Mouse (Mus musculus) thymus, postnatal 4 days (tissue): ENCODE data around the gene Lins1.

Source experiments
- DNase-seq: peaks from one replicate; pipeline ENCODE4 v3.0.0; 2021

Lins1 gene

GRCm38 (mm10) chr7:66733882-66734281 is 44.2 kb downstream of the Lins1 start:
- no peak for DNase-seq

GRCm38 (mm10) chr7:66734466-66734865 is 44.8 kb downstream of the Lins1 start:
- DNase-seq, result no peak

- DNase-seq, result no peak
Observed at GRCm38 (mm10) chr7:66734993-66735392, 45.3 kb downstream of the Lins1 start.

GRCm38 (mm10) chr7:66737418-66737817 is 47.7 kb downstream of the Lins1 start:
- DNase-seq, result no peak

- no peak for DNase-seq
Observed at GRCm38 (mm10) chr7:66741008-66741407, 51.3 kb downstream of the Lins1 start.

- no peak for DNase-seq
Observed at GRCm38 (mm10) chr7:66741412-66741811, 51.7 kb downstream of the Lins1 start.

- no peak for DNase-seq
Observed at GRCm38 (mm10) chr7:66743377-66743781, 53.7 kb downstream of the Lins1 start, which contains the start of gene Cers3. Gene Cers3, plus strand, starts transcription at chr7:66743504.

- no peak for DNase-seq
Observed at GRCm38 (mm10) chr7:66746972-66747371, 57.3 kb downstream of the Lins1 start.

GRCm38 (mm10) chr7:66749998-66750397 is 60.3 kb downstream of the Lins1 start:
- DNase-seq, result no peak

GRCm38 (mm10) chr7:66753816-66754215 is 64.1 kb downstream of the Lins1 start:
- no peak for DNase-seq

GRCm38 (mm10) chr7:66755611-66756010 is 65.9 kb downstream of the Lins1 start:
- DNase-seq, result no peak
